Comparison of ENCODE assay signal across 17 mouse cellular contexts in genomic region chr4:140371426-140372213, GRCm38 (mm10).
DNase-seq lines count a peak whose midpoint lies in the region; TF ChIP-seq lines count a peak whose summit lies in the region.
"Had no signal": no experiment of that assay in that cellular context is flagged by ENCODE, and none has a peak within 500 bp of the region (broad histone marks: within the 10 kb centered on the region; RNA-seq: fewer than 3 reads in every experiment).

No protein-coding gene starts in this region.

- TF ChIP-seq POLR2A in kidney, adult 2 months (IDR thresholded peaks at IDR 0.05; ENCODE audit: low read depth, low read length), result no peak

- no peak overlapping the region for H3K4me3 ChIP-seq in kidney, adult 2 months (ENCODE audit: insufficient read depth, low read depth, low read length)
- H3K4me3 ChIP-seq: embryonic facial prominence, embryonic 10.5 days; erythroblast, embryonic 14.5 days; limb, embryonic 12.5 days; stomach, embryonic 15.5 days had no signal

- intact Hi-C loops in heart, postnatal 36 days (cut with DNase I), result no loop called here

- H3K4me1 ChIP-seq in kidney, adult 2 months (ENCODE audit: control insufficient read depth, insufficient read depth, low read length), result no peaks in the 10 kb centered on the region
- H3K4me1 ChIP-seq: embryonic facial prominence, embryonic 10.5 days; limb, embryonic 12.5 days; stomach, embryonic 15.5 days had no signal

- no peaks in the 10 kb centered on the region for H3K36me3 ChIP-seq in kidney, adult 2 months (ENCODE audit: control insufficient read depth, insufficient read depth, low read length)
- H3K36me3 ChIP-seq: embryonic facial prominence, embryonic 10.5 days; limb, embryonic 12.5 days; stomach, embryonic 15.5 days had no signal

- 80% methylated on average over 20 of the region's 20 CpGs for WGBS in kidney, adult 2 months

- H3K27me3 ChIP-seq in kidney, adult 2 months (replicated peaks; ENCODE audit: control insufficient read depth, insufficient read depth, low read length), result no peaks in the 10 kb centered on the region
- H3K27me3 ChIP-seq: stomach, embryonic 15.5 days had no signal

- no peak overlapping the region for H3K27ac ChIP-seq in kidney, adult 2 months (ENCODE audit: insufficient read depth, low read depth, low read length)
- H3K27ac ChIP-seq: embryonic facial prominence, embryonic 10.5 days; limb, embryonic 12.5 days; liver, embryonic 14.5 days; stomach, embryonic 15.5 days had no signal

- no peak for TF ChIP-seq CTCF in kidney, adult 2 months (conservative IDR thresholded peaks at IDR 0.05; ENCODE audit: insufficient read depth, insufficient read length, low read depth, low read length)

- peak; percentile 85 to 91 for DNase-seq in frontal cortex, adult 2 months (ENCODE audit: extremely low spot score in 1 of 2, low spot score in 1 of 2)
- DNase-seq in layer of hippocampus, adult 11-12 months (ENCODE audit: low spot score), result peak; percentile 73
- peak; percentile 77 to 90 for DNase-seq in left cerebral cortex, adult 18-20 months (ENCODE audit: low spot score in 2 of 2)
- peak; percentile 81 to 85 for DNase-seq in right cerebral cortex, adult 2 months (ENCODE audit: low spot score in 2 of 2)
- DNase-seq in heart, postnatal 36 days, result no peak
- no peak for DNase-seq in kidney, adult 2 months
- no peak for DNase-seq in adrenal gland, adult (ENCODE audit: inconsistent age in 2 of 2, low spot score in 1 of 2)
- DNase-seq in adrenal gland, adult 18-20 months (ENCODE audit: low spot score in 2 of 2), result no peak
- DNase-seq: adrenal gland, adult 8-10 months; forebrain, postnatal 0 days; heart, adult 11 months; thymus, postnatal 14 days had no signal

Comparison
In these comparisons a context has a peak if more than half of its experiments do, and no peak if none do; other contexts are left out.
1. DNase-seq: peak in frontal cortex, adult 2 months (2 of 2), layer of hippocampus, adult 11-12 months (single experiment), left cerebral cortex, adult 18-20 months (2 of 2) and right cerebral cortex, adult 2 months (2 of 2); none in heart, postnatal 36 days (0 of 2), kidney, adult 2 months (single experiment), adrenal gland, adult (0 of 2) and adrenal gland, adult 18-20 months (0 of 2).